ENCODE assay signal across 10 mouse cellular contexts in genomic region chr8:124950865-124951264, GRCm38 (mm10). TPM values are rescaled to one million over a fixed set of nuclear protein-coding genes. Genes with fewer than 3 reads are reported as not detected.
A peak's percentile ranks its signal among the peaks of the same experiment; 100 is the strongest.
DNase-seq lines count a peak whose midpoint lies in the region; ATAC-seq and TF ChIP-seq lines count a peak whose summit lies in the region.
"Had no signal": no experiment of that assay in that cellular context is flagged by ENCODE, and none has a peak within 500 bp of the region (broad histone marks: within the 10 kb centered on the region; RNA-seq: fewer than 3 reads in every experiment).

No protein-coding gene starts in this region.

- no peaks in the 10 kb centered on the region for H3K9me3 ChIP-seq in kidney, postnatal 0 days (replicated peaks; ENCODE audit: low read length)
- H3K9me3 ChIP-seq in forebrain, embryonic 12.5 days: no peaks in the 10 kb centered on the region
- no peaks in the 10 kb centered on the region for H3K9me3 ChIP-seq in limb, embryonic 11.5 days (ENCODE audit: control insufficient read depth, low read length)
- H3K9me3 ChIP-seq in neural tube, embryonic 13.5 days: no peaks in the 10 kb centered on the region

- no peaks in the 10 kb centered on the region for H3K36me3 ChIP-seq in kidney, postnatal 0 days (ENCODE audit: insufficient read depth, low read length)
- no peaks in the 10 kb centered on the region for H3K36me3 ChIP-seq in forebrain, embryonic 12.5 days (replicated peaks)
- H3K36me3 ChIP-seq in limb, embryonic 11.5 days (ENCODE audit: control insufficient read depth, insufficient read depth, low read length): no peaks in the 10 kb centered on the region
- H3K36me3 ChIP-seq in neural tube, embryonic 13.5 days: no peaks in the 10 kb centered on the region

- H3K27me3 ChIP-seq in kidney, postnatal 0 days (ENCODE audit: insufficient read depth, low read length): no peaks in the 10 kb centered on the region
- no peaks in the 10 kb centered on the region for H3K27me3 ChIP-seq in forebrain, embryonic 12.5 days
- H3K27me3 ChIP-seq in limb, embryonic 11.5 days (ENCODE audit: control insufficient read depth, insufficient read depth, low read length): no peaks in the 10 kb centered on the region
- H3K27me3 ChIP-seq in neural tube, embryonic 13.5 days: no peaks in the 10 kb centered on the region

- peaks cover 14% of the 10 kb centered on the region for H3K4me1 ChIP-seq in kidney, postnatal 0 days (replicated peaks; ENCODE audit: insufficient read depth, low read length)
- peaks cover 25% of the 10 kb centered on the region for H3K4me1 ChIP-seq in forebrain, embryonic 12.5 days
- peaks cover 9% of the 10 kb centered on the region for H3K4me1 ChIP-seq in limb, embryonic 11.5 days (ENCODE audit: control insufficient read depth, insufficient read depth, low read length)
- H3K4me1 ChIP-seq in neural tube, embryonic 13.5 days (replicated peaks): peaks cover 33% of the 10 kb centered on the region

- no peak for DNase-seq in kidney, postnatal 0 days (ENCODE audit: low spot score)
- DNase-seq in kidney, adult 9 months: no peak
- DNase-seq in limb, embryonic 11.5 days (ENCODE audit: low spot score): no peak
- no peak for DNase-seq in cerebellum, adult 11-12 months
- DNase-seq in gastrocnemius, postnatal 10 days: no peak
- DNase-seq in cerebellum, postnatal 25 days: no peak
- DNase-seq: layer of hippocampus, adult 9-11 months; spleen, adult 18-20 months had no signal

- no peak overlapping the region for H3K4me3 ChIP-seq in kidney, postnatal 0 days (replicated peaks; ENCODE audit: low read depth, low read length)
- H3K4me3 ChIP-seq in forebrain, embryonic 12.5 days (replicated peaks): peak overlapping the region; percentile 89
- no peak overlapping the region for H3K4me3 ChIP-seq in limb, embryonic 11.5 days (ENCODE audit: low read depth, low read length)
- H3K4me3 ChIP-seq in neural tube, embryonic 13.5 days: peak overlapping the region; percentile 97

- no peak for TF ChIP-seq CTCF in kidney, postnatal 0 days (IDR thresholded peaks at IDR 0.05; ENCODE audit: low read depth)

- peak overlapping the region; percentile 97 for H3K4me2 ChIP-seq in kidney, postnatal 0 days (ENCODE audit: low read length)
- peak overlapping the region; percentile 85 for H3K4me2 ChIP-seq in forebrain, embryonic 12.5 days
- peak overlapping the region; percentile 91 for H3K4me2 ChIP-seq in limb, embryonic 11.5 days (ENCODE audit: low read depth, severe bottlenecking)
- H3K4me2 ChIP-seq in neural tube, embryonic 13.5 days: peak overlapping the region; percentile 90

- WGBS in kidney, postnatal 0 days: 45% methylated on average over 2 of the region's 2 CpGs
- WGBS in forebrain, embryonic 12.5 days: 75% methylated on average over 2 of the region's 2 CpGs
- 79% methylated on average over 2 of the region's 2 CpGs for WGBS in limb, embryonic 11.5 days
- WGBS in neural tube, embryonic 13.5 days: 76% methylated on average over 2 of the region's 2 CpGs

- 0 out of 2 replicates have a peak overlapping the region, but pooled peaks have one; percentile 13 for H3K9ac ChIP-seq in kidney, postnatal 0 days (ENCODE audit: low read depth, low read length)
- H3K9ac ChIP-seq in forebrain, embryonic 12.5 days: peak overlapping the region; percentile 94; the same call in 1 of the 2 replicates
- H3K9ac ChIP-seq in limb, embryonic 11.5 days (ENCODE audit: low read length): no peak overlapping the region
- peak overlapping the region; percentile 98 for H3K9ac ChIP-seq in neural tube, embryonic 13.5 days

- no peak for ATAC-seq in kidney, postnatal 0 days (replicated peaks; ENCODE audit: low FRiP score, low read depth)
- ATAC-seq in forebrain, embryonic 12.5 days (ENCODE audit: low FRiP score): no peak
- no peak for ATAC-seq in limb, embryonic 11.5 days (ENCODE audit: insufficient number of reproducible peaks, low FRiP score, low TSS enrichment, low read depth)
- ATAC-seq in neural tube, embryonic 13.5 days (ENCODE audit: low read depth): no peak

- no peak overlapping the region for H3K27ac ChIP-seq in kidney, postnatal 0 days
- no peak overlapping the region for H3K27ac ChIP-seq in forebrain, embryonic 12.5 days
- no peak overlapping the region for H3K27ac ChIP-seq in limb, embryonic 11.5 days (replicated peaks; ENCODE audit: low read depth, low read length)
- H3K27ac ChIP-seq in neural tube, embryonic 13.5 days (replicated peaks): peak overlapping the region; percentile 99; the same call in 1 of the 2 replicates

RNA-seq across cellular contexts. Expression of gene Egln1, which starts 1.7 kb away (rescaled TPM):
- polyA plus RNA-seq in kidney, postnatal 0 days (2015; fragmentation: Nextera tagmentation; extraction: Ambion mirVana): 9.4 and 9.5 TPM in 2 replicates
- polyA plus RNA-seq in forebrain, embryonic 12.5 days (2016; fragmentation: Nextera tagmentation; extraction: Ambion mirVana): 19.5 and 20.0 TPM in 2 replicates
- 15.1 and 15.3 TPM in 2 replicates for polyA plus RNA-seq in limb, embryonic 11.5 days (2014; fragmentation: Nextera tagmentation; extraction: Ambion mirVana)
- 15.7 and 18.0 TPM in 2 replicates for polyA plus RNA-seq in neural tube, embryonic 13.5 days (2015; fragmentation: Nextera tagmentation; extraction: Ambion mirVana)
- total RNA-seq in gastrocnemius, postnatal 10 days (2021): 10 to 100 TPM; 60.0 to 71.9 TPM

RNA-seq across cellular contexts. Expression of gene Sprtn, which starts 53.2 kb away (rescaled TPM):
- polyA plus RNA-seq in kidney, postnatal 0 days (2015; fragmentation: Nextera tagmentation; extraction: Ambion mirVana): 7.9 and 8.3 TPM in 2 replicates
- 12.8 and 14.5 TPM in 2 replicates for polyA plus RNA-seq in forebrain, embryonic 12.5 days (2016; fragmentation: Nextera tagmentation; extraction: Ambion mirVana)
- polyA plus RNA-seq in limb, embryonic 11.5 days (2014; fragmentation: Nextera tagmentation; extraction: Ambion mirVana): 8.9 and 9.3 TPM in 2 replicates
- polyA plus RNA-seq in neural tube, embryonic 13.5 days (2015; fragmentation: Nextera tagmentation; extraction: Ambion mirVana): 8.5 and 11.4 TPM in 2 replicates
- total RNA-seq in gastrocnemius, postnatal 10 days (2021): 10 to 100 TPM in 1 of 2 experiments, 1 to 10 TPM in 1; 9.6 to 10.7 TPM

RNA-seq across cellular contexts. Expression of gene Exoc8, which starts 53.4 kb away (rescaled TPM):
- polyA plus RNA-seq in kidney, postnatal 0 days (2015; fragmentation: Nextera tagmentation; extraction: Ambion mirVana): 5.6 and 6.1 TPM in 2 replicates
- 15.0 and 15.3 TPM in 2 replicates for polyA plus RNA-seq in forebrain, embryonic 12.5 days (2016; fragmentation: Nextera tagmentation; extraction: Ambion mirVana)
- 7.0 and 8.1 TPM in 2 replicates for polyA plus RNA-seq in limb, embryonic 11.5 days (2014; fragmentation: Nextera tagmentation; extraction: Ambion mirVana)
- 12.9 and 13.8 TPM in 2 replicates for polyA plus RNA-seq in neural tube, embryonic 13.5 days (2015; fragmentation: Nextera tagmentation; extraction: Ambion mirVana)
- 1 to 10 TPM; 8.0 to 8.7 TPM for total RNA-seq in gastrocnemius, postnatal 10 days (2021)

Comparison
In these comparisons a context has a peak if more than half of its experiments do, and no peak if none do; other contexts are left out.
1. H3K4me3 ChIP-seq: peak in forebrain, embryonic 12.5 days (single experiment) and neural tube, embryonic 13.5 days (single experiment); none in kidney, postnatal 0 days (single experiment) and limb, embryonic 11.5 days (single experiment).
2. Peak in every context shown above with its lines, with median percentiles within 50 percentile points of each other: H3K4me2 ChIP-seq.